Mouse (Mus musculus): ENCODE results near the gene Sept1.

Gene Sept1

GRCm38 (mm10) chr7:127218670-127219069 lies 14.3 kb downstream of the Sept1 start:
- DNase-seq (ENCODE audit: low spot score in 2 of 2), result no peak

- DNase-seq (ENCODE audit: low spot score in 2 of 2), result no peak
These were observed 14.9 kb downstream of the Sept1 start for GRCm38 (mm10) chr7:127217901-127218642.

GRCm38 (mm10) chr7:127217475-127217874 lies 15.5 kb downstream of the Sept1 start:
- DNase-seq (ENCODE audit: low spot score in 2 of 2), result no peak

DNA sequence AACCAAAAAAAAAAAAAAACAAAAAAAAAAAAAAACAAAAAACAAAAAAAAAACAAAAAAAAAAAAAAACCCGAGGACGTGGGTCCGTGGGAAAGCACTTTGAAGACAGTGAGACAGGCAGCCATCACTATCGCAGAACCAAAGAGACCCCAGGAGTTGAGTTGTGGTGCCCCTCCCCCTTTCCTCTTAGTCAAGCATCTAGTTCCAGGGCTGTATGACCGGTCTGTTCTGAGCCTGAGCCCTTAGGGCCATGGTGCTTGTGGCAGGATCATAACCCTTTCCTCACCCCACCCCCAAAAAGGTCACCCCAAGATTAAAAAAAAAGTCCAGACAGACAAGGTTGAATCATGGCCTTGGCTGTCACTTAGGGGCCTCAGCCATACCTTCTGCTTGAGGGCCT lies 16.6 kb downstream of the Sept1 start:
- DNase-seq (ENCODE audit: low spot score in 2 of 2), result no peak

DNA sequence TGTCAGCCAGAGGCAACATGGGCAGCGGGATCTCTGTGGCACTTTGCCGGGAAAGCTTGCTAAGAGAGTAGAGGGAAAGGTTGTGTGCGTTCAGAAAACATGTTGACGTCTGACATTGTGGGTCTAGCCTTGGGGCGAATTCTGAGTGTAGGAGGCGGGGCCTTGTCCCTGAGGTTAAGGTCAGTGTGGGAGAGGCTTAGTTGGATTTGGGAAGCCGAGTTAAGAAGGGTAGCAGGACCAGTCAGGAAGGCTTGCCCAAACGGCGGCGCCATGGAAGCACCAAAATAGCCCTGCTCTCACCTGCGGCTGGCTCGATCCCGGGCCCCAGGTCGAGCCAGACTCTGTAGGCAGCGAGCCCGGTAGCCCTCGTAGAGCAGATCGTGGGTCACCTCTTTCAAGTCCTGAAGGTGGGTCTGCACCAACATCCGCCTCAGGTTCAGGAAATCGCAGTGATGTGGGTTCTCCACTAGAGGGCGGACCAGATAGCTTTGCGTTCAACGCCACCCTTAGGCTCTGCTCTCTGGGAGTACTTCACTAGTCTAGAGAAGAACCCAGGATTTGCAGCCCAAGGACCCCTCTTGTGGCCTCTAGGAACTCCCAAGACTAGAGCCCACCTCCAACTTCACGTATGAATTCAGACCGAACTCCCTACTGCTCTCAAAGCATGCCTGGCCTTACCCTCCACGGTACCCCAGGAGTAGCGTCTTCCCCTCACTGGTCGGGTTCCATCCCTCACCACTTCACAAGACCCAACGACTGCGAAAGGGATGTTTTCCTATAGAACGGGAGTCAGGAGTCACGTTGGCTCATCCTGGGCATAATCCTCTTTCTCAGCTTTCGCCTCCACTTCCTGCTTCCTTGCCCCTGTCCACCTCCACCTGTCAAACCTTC lies 17.7 kb downstream of the Sept1 start:
- no peak for DNase-seq (ENCODE audit: low spot score in 2 of 2)

GRCm38 (mm10) chr7:127214521-127214920 lies 18.4 kb downstream of the Sept1 start:
- no peak for DNase-seq (ENCODE audit: low spot score in 2 of 2)

DNA sequence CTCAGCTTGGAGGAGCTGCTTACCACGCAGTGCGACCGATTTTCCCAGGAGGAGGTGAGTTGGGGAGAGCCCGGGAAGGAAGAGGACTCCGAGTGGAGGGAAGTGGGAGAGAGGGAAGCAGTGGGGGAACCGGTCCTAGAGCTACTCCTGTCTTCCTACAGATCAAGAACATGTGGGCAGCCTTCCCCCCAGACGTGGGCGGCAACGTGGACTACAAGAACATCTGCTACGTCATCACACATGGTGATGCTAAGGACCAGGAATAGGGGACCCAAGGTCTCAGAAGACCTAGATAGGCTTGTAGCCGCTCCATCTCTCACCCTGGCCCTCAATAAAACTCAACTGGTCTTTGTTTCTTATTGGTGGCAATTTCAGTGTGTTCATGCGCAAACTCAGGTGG lies 19.0 kb downstream of the Sept1 start:
- DNase-seq (ENCODE audit: low spot score in 2 of 2), result no peak

- DNase-seq (ENCODE audit: low spot score in 2 of 2), result no peak
These were observed 19.4 kb downstream of the Sept1 start for GRCm38 (mm10) chr7:127213485-127213884.

GRCm38 (mm10) chr7:127212432-127213250 lies 20.3 kb downstream of the Sept1 start:
- no peak for DNase-seq (ENCODE audit: low spot score in 2 of 2)

DNA sequence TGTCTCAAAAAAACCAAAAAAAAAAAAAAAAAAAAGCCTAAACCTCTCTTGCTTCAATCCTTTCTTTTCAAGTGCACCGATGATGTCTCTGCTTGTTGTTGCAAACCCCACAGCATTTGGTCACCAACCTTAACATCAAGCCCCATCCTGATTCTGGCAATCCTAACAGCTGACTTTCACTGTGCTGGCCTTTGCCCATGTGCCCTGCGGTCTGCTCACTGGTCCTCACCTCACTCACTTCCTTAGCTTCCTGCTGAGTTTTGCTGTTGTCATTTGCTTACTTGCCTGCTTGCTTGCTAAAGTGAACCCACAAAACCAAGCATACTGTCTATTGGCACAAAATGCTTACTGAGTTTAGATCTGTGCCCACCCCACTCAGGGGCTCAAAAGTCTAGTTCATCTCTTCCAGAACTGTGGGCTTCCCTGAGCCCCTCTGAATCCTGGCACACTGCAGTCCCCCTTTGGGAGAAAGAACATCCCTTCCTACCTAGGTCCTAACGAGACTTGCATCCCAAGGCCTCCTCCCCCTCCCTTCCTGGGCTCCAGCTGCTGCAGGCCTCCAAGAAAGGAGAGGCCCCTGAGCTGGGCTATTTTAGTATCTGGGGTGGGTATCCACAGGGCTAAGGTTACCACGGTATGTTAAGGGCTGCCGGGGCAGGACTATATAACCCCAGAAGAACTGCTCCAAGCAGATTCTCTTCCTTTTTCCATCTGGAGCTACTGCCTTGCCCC lies 21.8 kb downstream of the Sept1 start:
- no peak for DNase-seq (ENCODE audit: low spot score in 2 of 2)

- DNase-seq (ENCODE audit: low spot score in 2 of 2), result no peak
These were observed 22.7 kb downstream of the Sept1 start for GRCm38 (mm10) chr7:127210266-127210665.

GRCm38 (mm10) chr7:127209851-127210250 lies 23.1 kb downstream of the Sept1 start:
- DNase-seq (ENCODE audit: low spot score in 2 of 2), result no peak

DNA sequence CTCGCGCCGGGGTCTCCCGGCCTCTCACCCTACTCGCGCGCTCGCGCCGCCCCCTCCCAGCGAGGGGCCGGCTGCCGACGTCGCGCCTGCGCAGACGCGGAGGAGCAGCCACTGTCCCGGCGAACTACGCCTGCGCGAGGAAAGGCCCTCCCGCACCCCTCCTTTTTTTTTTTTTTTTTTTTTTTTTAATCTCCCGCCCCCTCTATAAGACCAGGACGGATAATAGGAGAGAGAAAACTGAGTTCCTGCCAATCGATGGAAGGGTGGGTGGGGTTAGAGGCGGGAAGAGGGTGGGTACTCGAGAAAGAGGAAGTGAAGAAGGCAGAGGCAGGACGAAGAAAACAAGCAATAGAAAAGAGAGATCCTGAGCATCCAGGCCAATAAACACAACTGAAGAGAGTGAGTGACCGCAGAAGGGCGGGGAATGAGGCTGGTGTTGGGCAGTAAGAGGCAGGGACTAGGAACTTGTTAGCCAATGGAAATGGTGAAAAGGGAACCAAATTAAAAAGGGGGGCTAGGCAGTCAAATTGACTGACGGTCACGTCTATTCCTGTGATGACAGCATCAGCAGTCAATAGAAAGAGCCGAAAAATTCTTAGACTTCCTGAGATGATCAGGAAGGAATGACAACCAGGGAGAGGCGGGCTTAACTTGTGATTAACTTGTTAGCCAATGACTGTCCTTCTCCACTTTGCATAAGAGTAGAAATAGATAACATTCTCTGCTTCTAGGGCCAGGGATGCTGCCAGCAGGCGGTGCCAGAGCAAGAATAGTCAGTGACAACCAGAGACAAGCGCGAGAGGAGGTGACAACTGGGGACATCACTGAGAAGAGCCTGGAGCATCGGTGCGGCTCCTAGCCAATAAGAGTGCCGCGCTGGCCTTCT lies 24.1 kb downstream of the Sept1 start, which contains the start of gene Mylpf:
Gene Mylpf, plus strand, starts transcription at position 338 of the 886 bp plus-strand sequence.
- DNase-seq (ENCODE audit: low spot score in 2 of 2), result peak; percentile 87 to 95

- no peak for DNase-seq (ENCODE audit: low spot score in 2 of 2)
These were observed 24.7 kb downstream of the Sept1 start, which contains the start of gene Tbc1d10b for GRCm38 (mm10) chr7:127208295-127208552. Tbc1d10b (minus strand) TSS chr7:127208468.

GRCm38 (mm10) chr7:127207374-127208294 lies 25.3 kb downstream of the Sept1 start:
- DNase-seq (ENCODE audit: low spot score in 2 of 2), result peak in 1 of 2 experiments; percentile 37

- DNase-seq (ENCODE audit: low spot score in 2 of 2), result no peak
These were observed 26.3 kb downstream of the Sept1 start for GRCm38 (mm10) chr7:127206606-127207005.

DNA sequence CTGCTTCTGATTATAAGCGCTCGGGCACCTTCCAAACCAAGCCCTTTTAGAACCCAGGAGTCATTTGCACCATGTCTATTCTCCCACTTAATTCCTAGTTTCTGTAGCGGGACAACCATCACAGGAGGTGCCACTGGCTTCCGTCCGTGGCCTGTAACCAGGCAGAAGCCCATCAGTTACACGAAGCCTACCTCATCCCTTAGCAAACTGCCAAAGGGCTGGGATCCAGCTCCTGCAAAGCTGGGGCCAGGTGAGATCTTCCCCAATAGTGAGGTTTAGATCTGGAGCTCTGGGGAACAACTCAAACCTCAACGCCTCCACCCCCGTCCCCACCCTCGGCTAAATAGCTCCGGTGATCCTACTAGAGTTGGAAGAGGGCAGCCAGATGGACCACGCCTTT lies 36.4 kb downstream of the Sept1 start:
- DNase-seq (ENCODE audit: low spot score in 2 of 2), result no peak

GRCm38 (mm10) chr7:127195544-127196295 lies 37.2 kb downstream of the Sept1 start, which contains the start of gene Cd2bp2:
Cd2bp2 (minus strand) TSS chr7:127196050.
- peak; percentile 95 to 97 for DNase-seq (ENCODE audit: low spot score in 2 of 2)

Measured in frontal cortex, postnatal 14 days (tissue).